Mouse (Mus musculus): ENCODE measurements at regions not wholly inside any gene's neighbourhood (a gene's known extent, or its start where the extent isn't known, plus 50 kb on each side); places are given as distances from the start of the nearest gene placed in this dataset.

DNA sequence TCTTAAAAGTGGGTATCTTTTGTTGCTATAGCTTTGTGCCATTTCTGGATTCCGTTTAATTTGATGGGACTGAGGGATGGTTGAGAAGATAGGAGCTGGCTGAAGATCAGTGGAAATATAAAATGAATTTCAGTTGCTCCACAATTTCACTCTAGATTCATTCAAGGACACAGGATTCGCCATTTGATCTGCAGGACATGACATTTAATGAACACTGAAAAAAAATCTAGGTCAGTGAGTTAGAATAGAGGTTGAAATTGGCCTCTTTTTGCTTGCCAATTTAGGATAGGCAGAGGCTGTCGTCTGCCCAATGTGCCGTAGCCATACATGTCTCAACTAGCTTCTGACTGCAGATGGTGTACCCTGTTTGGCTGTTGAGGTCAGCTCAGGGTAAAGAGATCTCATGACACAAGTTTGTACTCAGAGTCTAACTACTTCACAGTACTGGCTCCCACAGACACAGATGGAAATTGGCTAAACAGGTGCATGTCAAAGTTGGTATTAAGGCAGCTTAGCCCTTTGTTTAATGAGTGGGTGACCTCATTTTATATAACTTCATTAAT, 449.5 kb upstream of the Tle4 start:
- no peak for DNase-seq

DNA sequence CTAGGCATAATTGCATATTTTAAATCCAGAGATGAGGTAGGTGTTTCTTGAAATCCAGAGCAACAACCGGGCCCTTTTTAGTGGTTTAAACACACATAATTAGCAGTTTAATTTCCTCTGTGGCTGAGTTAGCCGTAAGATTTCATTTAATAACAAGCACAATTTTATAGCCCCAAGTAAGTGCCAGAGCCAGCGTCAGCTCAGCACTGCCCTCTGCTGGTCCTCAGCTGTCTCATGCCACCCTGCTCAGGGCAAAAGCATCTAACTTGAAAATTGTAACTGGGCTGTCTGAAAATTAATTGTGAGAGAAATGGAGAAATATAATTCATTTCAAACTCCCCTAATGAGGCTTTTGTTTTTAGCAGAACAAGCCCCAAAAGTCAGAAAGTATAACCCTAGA, 437.7 kb upstream of the Tle4 start:
- peak; percentile 56 to 63 for DNase-seq

DNA sequence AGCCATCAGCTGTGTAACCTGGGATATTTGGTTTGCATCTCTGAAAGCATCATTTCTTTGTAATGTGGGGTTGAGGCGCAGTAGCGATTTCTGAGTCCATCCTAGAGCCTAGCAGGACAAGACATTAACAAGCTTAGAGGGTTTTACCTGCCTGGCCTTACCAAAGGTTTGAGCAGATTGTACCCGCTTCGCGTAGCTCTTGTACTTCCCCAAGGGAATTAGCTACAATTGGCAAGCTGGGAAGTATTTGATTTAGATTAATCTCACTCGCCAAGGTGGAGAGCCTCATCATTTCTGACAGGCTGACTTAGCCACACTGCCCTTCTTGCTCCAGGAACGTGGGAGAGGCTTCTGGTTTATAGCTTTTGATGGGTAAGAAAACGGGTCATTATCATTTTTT, 436.1 kb upstream of the Tle4 start:
- no peak for DNase-seq

DNA sequence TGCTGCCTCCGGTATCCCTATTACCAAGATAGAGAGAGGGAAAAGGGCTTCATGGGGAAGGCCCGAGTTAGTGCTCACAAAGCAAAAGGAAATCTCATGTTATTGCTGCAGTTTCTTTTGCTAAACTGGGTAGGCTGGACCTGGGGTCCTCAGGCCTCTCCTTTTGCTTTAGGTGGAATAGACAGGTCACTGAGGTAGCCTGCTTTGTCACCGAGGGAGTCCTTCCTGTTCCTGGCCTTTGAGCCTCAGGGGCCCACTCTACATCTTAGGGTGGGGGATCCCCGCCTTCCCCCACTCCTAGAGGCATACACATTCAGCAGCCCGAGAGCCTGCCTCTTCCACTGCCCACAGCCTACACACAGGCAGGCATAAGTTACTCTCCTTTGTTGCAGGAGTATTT, 435.5 kb upstream of the Tle4 start:
- DNase-seq, result no peak

DNA sequence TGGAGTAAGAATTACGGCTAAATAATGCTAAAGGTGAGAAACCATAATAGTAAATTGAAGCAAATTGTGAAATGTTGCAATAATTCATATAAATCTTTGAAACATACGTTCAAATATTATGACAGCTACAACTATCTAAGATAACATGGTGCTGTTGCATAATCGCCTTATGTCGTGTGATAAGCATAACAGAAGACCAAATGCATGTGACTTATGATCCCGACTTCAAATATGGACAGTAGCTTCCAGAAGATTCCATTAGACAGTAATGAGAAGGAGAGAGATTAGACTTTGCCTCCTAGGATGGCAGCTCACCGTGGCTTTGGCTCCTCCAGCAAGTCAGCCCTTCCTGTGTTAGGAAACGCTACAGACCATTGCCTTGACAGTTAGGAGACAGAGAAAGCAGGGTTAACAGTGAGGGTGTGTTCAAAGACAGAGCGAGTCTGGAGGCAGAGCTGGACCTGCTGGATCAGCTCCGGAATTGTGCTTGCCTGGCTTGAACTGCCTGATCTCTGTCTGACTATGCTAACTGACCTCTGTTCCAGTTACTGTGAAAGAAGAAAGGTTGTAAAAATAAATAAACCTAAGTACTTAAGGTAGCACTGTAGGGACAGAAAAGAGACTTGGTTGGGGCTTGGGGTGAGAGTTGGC, 434.6 kb upstream of the Tle4 start:
- no peak for DNase-seq

DNA sequence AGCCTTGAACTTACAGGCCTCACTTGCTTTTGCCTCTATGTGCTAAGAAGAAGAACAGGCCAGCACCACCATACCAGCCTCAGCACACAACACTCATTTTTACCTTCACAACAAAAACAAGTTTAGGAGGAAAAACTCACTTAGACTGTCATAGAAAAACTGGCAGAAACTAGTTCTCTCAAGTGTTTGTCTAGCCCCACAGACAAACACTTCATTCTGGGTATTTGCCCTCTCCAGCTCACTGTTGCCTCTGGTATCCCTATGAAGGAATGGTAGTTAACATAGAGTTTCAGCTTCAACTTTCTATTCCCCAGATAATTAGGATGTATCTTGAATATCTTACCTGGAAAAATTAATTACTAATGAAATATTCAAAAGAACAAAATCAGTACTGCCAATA, 433.6 kb upstream of the Tle4 start:
- no peak for DNase-seq

DNA sequence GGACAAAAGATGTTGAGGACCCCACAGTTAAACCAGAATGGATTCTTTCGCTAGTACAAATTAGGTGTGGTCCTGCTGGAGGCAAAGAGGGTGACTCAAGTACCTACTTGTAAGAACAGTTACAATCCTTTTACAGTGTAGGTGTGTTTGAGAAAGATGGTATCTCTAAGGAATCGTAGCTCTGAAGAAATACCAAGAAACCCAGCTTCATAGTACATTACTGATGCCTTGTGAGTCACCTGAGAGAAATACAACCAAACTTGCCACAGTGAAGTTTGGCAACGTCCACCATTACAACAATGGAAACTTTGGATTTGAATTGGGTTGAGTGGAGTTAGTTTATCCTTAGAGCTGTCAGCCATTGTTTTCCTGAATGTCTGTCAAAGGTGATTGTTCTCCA, 405.7 kb upstream of the Tle4 start:
- no peak for DNase-seq

DNA sequence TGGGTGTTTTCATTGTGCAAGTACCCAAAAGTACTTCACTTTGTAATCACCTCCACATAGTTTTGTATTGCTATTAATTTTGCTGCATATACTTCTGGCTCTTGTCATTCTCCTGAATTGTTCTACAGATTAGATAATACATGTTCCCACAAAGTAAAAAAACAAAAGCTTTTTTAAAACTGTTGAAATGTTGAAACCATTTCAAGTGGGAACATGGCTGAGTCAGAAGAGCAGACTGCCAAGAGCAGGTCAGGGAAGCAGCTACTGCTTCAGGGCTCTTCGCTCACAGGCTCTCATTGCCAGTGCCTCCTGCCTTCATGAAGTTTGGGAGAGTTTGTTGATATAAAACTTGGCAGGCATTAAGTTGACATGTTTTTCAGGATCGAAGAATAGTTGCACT, 395.5 kb upstream of the Tle4 start:
- DNase-seq, result no peak

DNA sequence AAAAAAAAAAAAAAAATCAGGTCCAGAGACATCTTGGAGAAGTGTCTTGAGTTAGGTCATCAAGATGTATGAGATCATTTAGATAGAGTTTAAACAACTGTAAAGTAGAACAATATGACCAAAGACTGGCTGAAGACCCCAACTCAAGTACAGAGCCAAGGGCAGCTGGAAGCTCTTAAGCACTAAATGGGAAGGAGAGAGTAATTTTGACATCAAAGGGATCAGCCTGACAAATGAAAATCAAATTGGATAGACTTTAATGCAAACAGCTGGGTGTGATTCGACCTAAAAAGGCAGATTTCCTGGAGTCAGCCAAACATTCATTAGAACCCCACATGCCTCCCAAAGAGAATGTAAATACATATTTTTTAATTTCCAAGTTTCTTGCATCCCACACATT, 372.3 kb upstream of the Tle4 start:
- DNase-seq, result no peak

DNA sequence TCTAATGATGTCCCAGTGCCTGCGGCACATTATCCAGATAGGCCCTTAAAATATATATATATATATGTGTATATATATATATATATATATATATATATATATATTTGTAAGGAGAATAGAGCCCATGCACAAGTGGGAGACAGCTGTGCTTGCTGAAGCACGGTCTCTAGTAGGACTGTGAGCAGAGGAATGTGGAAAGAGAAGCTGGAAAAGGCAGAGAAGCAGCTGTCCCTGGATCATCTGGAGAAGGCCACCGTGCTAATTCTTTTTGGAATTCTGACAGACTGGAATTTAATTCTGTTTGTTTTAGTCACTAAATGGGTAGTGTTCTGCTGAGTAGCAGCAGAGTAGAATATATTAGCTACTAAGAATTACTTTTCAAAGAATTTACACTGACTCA, 370.4 kb upstream of the Tle4 start:
- no peak for DNase-seq

DNA sequence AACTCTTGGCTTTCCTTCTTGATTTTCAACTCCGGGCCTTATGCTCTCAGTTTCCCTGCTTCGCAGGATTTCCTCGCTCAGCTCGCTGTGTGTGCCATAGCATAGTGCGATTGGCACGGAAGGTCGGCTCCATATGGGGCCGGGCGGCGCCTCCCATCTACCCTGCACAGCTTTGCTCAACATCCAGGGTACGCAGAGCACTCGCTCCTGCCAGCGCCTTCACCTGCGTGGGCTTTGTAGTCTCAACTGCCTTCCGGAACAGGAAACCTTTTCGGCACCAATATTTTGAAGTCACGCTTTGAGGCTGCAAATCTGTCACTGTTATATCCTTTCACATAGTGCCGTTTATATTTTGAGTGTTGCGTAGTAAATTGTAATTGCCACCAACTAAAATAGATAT, 359.9 kb upstream of the Tle4 start:
- DNase-seq, result peak in 1 of 2 experiments; percentile 16

DNA sequence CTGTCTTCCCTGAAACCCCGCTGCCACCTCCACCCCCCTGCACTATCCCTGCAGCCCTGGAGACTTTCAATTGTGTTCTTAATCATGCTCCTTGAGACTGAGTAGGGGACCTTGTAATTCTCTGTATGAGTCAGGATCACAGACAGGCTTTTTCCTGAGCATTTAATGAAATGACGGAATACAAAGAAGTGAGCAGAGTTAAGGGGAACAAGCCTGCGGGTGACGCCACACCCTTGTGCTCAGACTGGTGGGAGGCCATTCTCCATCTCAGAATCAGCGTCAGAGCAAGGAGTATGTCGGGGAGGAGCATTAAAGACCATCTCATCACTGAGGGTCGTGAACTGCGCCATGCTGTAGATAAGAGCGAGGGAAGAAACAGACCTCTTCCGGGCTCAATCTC, 359.3 kb upstream of the Tle4 start:
- no peak for DNase-seq

DNA sequence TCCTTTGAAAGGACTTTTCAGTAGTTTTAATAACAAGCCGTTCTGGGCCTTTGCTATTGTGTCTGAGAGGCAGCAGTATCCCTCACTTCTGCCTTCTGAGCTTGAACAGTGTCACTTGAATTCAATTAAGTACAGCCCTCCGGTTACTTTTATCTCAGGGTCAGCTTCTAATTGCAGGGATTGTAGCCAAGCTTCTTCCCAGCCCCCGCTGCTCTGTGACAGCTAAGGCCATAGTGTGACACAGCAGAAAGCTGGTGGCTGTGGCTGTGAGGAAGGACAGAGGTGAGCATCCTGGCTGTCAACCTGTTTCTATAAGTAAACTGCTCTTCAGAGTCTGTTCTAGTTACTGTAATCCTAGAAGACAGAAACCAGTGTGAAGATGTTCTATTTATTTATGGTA, 358.5 kb upstream of the Tle4 start:
- no peak for DNase-seq

DNA sequence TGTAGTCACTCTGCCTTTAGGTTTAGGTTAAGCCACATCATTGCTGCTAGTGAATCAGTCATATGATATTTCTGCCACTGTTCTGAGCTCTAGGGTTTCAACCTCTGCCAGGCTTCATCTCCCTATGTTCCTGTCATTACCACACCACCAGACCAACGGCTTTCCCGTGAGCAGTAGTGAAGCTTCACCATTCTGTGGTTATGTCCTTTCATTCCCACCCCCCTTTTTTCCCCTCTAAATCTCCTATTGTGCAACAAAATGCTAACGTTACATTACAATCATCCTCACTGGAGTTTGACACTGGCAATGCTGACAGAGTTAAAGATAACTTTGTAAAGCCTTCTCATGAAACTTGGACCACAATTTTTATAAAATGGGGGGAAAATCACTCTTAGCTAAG, 358.1 kb upstream of the Tle4 start:
- DNase-seq, result no peak

DNA sequence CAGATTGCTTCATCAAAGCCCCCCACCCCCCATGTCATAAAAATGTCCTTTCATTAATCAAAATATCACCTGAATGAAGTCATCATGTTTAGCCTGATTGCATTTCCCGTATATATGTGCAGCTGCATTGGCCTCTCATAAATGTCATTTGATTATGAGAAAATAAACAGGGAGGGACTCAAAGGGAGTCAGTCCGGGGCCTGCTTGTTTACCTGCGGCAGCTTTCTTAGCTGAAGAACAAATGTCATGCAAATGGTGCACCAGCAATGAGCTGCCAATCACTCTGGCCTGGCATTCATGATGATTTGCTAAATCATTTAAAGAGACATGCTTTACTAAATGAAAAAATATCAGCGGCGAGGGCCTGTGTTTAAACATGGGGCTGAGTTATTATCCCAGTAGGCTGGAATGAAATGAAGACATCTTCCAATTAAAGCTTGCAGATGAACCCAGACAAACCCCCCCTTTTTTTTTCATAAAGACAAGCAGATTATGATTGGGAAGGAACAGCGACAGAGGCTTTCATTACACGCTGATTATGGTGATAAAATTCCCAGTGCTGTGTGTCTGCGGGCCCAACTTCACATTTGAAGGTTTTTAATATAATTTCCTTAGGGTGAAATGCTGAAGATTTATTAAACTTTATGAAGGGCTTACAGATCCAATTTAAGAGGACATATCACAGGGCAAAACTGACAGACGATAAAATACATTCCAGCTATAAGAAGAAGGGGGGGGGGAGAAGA, 342.5 kb upstream of the Tle4 start:
- no peak for DNase-seq

DNA sequence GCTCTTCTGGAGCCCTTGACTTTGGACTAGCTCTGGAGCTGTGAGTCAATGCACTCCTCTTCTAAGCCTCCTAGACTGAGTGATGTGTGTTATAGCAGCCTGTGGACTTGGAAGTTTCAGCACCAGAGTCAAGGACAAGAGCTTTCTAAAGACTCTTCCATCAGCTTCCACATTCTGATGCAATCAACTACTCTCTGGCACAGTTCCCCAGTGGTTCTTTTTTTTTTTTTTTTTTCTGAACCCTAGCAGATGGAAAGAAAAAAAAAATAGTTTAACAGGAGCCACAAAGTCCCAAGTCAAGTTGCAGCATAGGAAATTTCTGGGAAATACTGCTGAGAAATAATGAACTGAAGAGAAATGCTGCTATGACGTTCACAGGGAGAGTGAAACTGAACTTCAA, 324.4 kb upstream of the Tle4 start:
- DNase-seq, result no peak

DNA sequence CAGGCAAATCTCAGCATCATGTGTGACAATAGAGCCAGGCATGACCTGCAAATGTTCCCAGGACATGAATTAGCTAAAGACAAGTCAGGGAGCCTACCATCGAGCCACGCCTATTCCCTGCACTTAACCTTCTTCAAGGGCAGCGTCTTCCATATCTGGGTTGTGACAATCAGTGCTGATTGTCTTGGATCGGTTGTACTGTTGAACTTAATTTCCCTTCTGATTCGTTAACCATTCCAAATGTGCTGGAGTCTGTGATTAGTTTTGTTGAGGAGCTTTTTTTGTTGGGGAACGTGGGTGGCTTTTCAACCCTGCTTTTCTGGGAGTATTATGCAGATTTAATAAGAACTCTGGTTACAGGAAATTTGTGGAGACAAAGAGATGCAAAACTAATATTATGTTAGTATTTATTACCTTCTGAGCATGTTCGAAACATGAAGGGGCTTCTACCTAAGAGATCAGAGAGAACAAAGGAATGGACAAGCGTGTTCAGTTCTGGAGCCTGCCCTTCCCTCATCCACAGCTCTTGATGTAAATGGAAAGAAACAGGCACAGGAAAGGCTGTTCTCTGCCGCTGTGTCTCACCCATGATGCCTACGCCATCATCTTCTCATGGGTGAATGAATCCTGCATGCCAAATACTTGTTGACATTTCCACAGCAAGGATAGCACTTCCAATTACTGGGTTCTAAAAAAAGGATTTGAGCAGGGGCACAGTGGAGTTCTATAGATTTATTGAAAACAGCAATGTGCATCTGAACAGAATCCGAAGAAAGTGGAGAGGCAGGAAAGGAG, 313.4 kb upstream of the Tle4 start:
- DNase-seq, result no peak

DNA sequence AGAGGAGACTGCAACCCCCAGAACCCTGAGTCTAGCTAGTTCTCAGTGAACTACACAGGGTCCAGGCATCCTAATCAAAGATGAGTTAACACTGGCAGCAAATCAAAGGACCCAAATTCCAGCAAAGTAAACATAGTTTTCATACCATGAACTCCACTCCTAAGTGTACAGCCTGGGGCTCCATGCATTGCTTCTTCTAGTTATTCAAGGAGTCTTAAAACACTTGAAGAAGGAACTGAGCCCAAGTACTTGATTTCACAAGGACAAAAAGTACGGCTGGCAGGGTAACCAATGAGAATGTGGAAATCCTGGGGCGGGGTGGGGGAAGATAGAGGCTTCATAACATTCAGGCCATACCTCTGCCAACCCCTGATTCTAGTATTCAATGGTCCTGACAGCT, 297.0 kb upstream of the Tle4 start:
- DNase-seq, result no peak

DNA sequence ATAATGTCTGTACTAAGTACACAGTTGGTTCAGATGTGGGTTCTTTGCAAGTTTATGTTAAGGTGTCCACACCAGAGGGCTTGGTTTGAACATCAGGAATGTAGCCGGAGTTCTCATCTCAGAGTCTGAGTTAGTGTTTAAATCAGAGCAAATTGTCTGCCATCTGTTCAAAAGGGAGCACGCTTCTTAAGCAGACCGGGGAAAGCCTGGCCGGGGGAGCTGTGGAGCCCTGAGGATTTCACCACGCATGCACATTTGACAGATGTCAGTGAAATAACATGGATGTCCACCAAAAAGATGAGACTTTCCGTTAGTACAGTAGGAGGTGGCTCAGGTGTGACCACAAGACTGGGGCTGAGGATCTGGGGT, 294.5 kb upstream of the Tle4 start:
- peak in 1 of 2 experiments; percentile 17 for DNase-seq

DNA sequence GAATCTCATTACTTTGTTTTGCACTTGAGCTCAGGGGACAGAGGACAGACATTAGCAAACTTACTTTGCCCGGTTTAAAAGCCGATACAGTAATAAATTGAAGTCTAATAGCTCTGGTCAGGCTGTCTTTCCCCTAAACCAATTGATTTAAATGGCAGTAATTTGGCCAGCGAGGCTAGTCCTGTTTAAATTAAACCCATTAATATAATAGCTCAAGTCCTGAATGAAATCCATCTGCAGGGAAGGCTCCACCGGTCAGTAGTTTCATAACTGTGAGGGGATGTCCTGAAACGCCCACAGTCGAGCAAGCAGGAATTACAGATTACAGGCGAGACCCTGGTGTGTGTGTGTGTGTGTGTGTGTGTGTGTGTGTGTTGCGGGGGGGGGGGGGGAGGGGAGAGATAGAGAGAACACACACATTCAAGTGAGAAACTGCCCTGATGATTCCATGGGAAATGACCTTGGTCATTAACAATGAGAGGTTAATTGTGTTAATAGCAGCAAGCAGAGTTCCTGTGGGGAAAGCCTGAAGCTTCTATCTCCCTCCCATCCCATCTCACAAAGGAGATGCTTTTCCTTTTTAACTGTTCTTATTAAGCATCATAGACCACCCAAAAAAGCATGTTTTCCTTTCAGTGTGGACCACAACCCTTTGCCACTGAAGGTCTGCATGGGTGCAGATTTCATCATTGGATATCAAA, 294.0 kb upstream of the Tle4 start:
- no peak for DNase-seq

DNA sequence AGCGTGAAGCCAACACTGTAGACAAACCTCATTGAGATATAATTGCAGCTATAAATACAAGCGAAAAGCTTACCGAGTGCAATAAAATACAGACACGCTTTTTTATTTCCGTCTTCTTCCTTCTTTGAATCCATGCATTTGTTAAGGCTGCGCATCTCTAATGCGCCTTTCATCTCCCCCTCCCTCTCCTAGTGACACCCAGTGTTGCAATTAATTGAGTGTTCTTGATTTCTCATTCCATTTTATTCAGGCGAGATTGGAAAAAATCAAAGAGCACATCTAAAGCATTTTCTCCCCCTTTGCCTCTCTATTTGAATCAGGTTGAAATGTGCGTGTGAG, 293.2 kb upstream of the Tle4 start:
- no peak for DNase-seq

DNA sequence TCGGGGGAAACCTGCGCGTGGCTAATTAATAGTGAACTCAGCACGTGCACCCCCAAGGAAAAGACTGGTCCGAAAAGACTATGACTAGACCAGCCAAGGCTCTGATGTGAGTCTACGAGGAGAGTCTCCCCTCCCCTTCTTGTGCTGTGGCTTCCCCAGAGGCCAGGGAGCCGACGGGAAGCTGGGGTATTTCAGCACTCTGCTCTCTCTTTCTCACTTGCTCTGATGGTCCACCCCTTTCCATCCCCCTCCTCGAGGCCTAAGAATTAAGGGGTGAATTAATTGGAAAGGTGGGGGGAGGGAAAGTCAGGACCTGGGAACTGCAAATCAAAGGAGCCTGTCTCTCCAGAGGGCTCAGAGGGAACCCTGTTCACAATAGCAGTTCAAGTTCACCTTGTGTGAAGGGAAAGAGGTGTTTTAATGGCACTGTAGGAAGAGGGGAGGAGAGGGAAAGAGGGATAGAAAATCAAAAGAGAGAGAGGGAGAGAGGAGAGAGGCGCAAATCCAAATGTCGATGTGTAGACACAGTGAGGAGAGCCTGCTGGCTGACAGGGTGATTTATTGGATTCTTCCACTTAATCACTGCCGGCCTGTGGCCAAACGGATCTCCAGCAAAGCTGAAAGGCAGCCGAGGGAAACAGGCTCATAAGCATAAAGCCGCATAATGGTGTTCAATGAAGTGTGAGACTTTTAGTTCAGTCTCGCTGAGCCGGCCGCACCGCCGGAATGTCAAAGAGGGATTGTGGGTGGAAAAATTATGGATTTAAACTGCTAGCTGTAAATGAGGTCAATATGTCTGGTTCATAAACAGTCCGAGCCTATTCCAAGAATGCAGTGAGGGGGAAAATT, 292.6 kb upstream of the Tle4 start:
- peak; percentile 39 to 51 for DNase-seq
